Mouse (Mus musculus) cerebellum, postnatal 10 days (tissue): Measurements from ENCODE around the gene Zfp60.
"Not testable (repeated sequence)": the region's sequence is repeated elsewhere in the genome, so short reads cannot be mapped to it uniquely, and the experiment has no call there.

Experiments
- DNase-seq, 2 experiments: peaks; one replicate each; pipeline ENCODE4 v3.0.0; 2021; ENCODE audit warnings: mixed read lengths in 2 of 2

The Zfp60 gene

GRCm38 (mm10) chr7:27731281-27731883, at the start of gene Zfp60:
Zfp60 (plus strand) TSS chr7:27731389.
- DNase-seq, result peak; percentile 93

DNA sequence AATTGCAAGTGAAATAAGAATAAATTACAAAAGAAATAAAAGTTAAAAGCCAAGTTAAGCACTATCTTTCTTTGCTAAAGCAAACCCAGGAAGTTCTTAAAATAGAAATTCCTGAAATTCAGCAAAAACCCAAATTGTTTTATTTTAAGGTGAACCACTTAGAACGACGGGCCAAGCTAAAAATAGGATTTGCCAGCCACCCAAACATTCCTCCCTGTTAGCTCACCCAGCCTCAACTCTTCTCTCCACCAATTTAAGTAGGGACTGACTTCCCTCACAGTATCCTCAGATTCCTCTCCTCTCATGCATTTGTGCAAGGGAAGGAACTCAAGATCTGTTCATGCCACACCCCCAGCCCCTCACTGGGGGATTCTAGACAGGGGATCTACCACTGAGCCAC, 48.0 kb upstream of the Zfp60 start:
- DNase-seq, result no peak

DNA sequence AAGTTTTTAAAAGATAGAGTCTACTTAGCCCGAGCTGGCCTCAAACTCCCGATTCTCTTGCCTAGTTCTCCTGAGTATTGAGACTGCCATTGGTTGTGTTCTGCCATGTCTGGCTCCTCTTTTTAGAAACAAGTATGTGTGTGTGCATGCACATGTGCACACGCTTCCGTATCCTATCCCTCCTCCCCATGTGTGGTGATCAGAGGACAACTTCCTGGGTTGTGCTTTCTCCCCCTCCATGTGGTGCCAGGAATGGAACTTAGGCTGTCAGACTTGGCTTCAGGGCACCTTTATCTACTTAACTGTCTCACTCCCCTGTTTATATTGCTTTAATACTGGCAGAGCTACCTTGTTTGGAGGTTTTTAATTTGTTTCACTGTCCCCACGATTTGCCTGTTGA, 46.0 kb upstream of the Zfp60 start:
- no peak for DNase-seq

DNA sequence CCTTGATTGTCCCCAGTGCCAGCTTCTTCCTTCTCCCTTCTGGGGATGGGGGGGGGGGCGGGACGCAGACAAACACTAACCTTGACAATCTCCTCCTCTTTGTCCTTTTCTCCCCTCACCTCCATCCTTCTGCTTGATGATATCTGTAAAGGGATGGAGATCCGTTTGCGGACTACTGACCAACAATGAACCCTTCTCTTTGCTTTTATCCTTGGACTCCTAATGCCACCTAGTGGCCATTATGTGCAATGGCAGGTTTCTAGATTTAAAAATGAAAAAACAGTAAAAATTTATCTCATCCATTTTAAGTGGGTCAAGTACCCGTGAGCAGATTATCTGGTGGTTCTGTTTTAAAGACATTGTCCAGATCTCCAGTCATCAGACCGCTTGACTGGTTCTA, 45.5 kb upstream of the Zfp60 start:
- peak in 1 of 2 experiments; percentile 55 for DNase-seq

DNA sequence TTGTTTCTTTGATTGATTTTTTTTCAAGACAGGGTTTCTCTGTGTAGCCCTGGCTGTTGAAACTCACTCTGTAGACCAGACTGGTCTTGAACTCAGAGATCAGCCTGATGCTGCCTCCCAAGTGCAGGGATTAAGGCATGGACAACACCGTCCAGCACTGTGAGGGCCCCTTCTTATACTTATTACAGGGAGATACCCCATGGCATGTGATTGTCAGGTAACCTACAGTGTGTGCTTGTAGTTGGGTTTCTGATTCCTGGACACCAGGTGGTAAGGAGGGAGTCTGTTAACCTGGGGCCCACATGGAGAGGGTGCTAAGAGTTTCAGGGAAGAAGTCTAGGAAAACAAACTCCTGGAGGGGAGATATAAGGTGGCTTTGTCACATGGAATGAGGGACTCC, 44.1 kb upstream of the Zfp60 start:
- DNase-seq, result no peak

DNA sequence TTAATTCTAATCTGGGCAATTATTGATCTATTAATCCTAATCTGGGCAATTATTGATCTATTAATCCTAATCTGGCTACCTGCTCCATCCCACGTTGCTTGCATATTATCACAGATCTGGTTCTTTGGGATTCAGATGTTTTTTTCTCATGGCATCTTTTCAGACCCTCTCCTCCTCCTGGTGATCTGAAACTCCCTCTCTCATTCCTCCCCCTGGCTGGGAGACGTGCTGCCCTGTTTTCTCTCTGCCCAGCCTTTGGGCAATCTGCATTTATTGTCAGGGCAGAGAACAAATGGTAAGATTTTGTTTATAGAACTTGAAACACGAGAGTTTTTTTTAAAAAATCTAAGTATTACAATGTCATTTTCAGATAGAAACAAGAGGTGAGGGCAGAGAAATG, 43.4 kb upstream of the Zfp60 start:
- DNase-seq, result no peak

DNA sequence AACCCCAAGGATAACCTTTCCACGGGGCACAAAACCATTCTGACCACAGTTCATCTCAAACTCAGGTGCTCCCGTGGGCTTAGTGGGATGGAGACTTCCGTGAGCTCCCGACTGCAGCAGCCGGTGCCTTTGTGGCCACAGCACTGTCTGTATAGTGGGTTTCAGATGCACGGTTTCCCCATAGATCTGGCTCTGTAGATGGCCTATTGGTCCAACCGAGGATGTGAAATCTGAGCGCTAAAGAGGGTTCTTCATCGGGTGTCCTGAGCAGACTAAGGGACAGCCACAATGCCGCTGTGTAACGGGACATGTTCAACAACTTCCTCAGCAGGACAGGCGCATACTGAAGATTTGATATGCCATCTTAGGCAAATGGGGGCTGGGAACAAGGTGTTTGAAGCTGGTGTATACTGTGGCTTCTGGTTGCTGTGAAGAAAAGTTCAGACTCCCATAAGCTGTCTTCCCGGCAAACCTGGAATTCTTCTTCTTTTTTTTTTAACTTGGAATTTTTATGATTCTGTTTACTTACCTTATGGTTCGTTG, 42.9 kb upstream of the Zfp60 start:
- DNase-seq, result no peak

DNA sequence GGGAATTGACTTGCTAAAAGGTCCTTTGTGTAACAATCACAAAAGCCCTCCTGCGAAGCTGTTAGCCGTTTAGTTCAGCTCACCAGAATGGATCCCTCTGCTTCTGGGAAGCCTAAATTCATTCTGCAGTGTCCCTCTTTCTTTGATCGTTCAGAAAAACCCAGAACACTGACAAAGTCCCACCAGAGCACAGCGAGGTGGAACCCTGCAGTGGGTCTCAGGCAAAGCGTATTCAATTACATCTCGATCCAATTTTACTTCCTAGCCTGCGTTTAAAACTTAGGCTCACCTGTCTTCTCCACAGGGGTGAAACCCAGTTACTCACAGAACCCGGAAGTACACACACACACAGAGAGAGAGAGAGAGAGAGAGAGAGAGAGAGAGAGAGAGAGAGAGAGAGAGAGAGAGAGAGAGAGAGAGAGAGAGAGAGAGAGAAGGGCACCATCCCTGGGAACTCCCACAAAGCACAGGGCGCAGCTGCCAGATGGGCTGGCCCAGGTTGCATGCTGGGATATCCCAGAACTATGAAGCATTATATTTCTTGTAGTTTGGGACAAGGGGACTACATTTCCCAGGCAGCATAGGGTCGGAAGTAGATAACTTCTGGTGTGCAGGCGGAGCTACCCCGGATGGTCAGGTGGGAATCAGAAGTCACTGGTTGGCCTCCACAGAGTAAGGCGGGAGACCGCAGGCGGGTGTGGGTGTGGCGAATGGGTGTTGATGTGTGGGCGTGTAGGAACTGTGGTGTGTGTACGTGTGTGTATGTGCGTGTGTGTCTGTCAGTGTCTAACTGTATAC, 42.2 kb upstream of the Zfp60 start, which contains the start of gene Zfp607b:
TSS of gene Zfp607b (plus strand) at position 526 of the 798 bp plus-strand sequence.
- DNase-seq, result peak; percentile 89 to 92

GRCm38 (mm10) chr7:27691076-27691475, 40.1 kb upstream of the Zfp60 start:
- DNase-seq, result peak; percentile 67

- DNase-seq, result no peak
Observed at GRCm38 (mm10) chr7:27696711-27697110, 34.5 kb upstream of the Zfp60 start.

DNA sequence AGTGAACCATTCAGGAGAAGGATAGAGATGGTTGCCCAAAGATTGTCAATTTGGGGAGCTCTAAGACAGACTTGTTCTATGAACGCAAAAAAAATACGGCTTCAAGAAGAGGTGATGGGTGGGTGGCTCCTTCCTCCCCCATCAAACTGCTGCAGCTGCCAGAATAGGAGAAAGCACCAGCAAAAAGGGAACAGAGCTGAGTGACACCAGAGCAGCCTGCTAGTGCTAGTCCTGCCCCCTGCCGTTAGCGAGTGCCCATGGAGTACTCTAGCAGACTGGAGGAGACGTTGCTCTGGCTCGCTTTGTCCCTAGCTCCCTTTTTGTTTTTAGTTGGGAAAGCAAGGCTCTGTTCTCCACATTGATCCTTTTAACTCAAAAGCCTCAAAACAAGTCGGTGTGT, 20.8 kb upstream of the Zfp60 start:
- no peak for DNase-seq

GRCm38 (mm10) chr7:27721951-27722350, 9.2 kb upstream of the Zfp60 start:
- no peak for DNase-seq

- peak; percentile 75 to 79 for DNase-seq
Observed at GRCm38 (mm10) chr7:27725566-27726538, 5.3 kb upstream of the Zfp60 start.

DNA sequence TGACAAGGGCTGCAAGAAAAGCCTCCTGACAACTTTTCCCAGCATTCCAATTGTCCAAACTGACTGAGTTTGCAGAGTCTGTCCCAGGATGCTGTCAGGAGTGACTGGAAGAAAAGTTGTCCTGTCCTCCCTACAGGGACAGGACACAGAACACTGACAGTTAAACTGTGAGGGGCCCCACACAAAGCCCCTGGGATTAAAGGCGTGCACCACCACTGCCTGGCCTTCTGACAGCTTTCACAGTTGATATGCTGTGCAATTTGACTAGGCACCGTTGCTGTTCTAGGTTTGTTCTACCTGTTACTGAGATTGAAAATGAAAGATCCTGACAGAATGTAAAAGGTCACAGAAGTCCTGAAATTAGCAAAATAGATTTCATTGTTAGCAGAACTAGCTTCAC, 3.7 kb upstream of the Zfp60 start:
- DNase-seq, result no peak

GRCm38 (mm10) chr7:27731946-27732345, 757 bp downstream of the Zfp60 start:
- peak; percentile 17 to 49 for DNase-seq

- no peak for DNase-seq
Observed at GRCm38 (mm10) chr7:27732508-27732907, 1.3 kb downstream of the Zfp60 start.

DNA sequence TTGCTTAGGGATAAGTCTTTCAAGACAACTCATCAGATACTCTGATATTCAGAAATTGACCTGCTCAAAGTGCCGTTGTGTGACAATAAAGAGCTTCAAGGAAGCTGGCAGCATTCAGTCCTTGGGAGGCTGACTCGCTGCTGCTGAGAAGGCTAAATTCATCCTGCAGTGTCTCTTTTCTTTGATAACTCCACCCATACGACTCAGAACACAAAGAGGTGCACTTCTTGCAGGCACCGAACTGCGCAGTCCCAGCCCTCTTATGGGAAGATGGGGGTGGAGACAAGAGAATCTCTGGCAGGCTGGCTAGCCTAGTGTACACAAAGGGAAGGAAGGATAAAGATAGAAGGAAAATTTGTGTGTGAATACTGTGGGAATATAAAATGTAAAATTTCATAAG, 4.3 kb downstream of the Zfp60 start:
- DNase-seq, result no peak

DNA sequence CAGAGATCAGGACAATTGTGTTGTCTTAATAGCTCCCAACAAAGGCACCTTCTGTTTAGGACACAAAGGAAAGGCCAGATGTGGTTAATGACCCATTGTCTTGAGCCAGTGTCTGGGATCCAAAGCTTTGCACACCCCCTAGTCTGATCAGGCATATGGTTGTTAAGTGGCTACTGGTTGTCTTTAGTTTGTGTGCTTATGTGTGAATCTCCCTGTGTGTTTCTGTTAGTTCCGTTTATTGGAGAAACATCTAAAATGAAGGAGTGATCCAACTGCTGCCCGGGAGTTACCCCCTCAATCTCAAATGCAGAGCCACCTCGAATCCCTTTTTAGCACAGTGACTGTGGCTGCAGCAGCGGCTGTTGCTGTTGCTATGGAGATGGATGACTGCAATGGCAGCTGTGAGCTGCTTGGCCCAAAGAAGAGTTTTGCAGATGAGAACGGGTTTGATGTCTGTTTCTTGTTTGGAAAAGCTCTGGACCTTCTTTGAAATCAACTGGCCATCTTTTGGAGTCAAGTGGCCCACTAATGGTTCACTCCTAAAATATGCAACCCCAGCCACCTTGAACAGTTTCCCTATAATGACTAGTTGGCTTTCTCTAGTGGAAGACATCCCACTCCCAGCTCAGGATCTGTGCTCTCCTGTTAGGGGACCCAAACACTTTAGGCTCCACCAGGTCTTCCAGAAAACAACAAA, 25.3 kb downstream of the Zfp60 start:
- no peak for DNase-seq

DNA sequence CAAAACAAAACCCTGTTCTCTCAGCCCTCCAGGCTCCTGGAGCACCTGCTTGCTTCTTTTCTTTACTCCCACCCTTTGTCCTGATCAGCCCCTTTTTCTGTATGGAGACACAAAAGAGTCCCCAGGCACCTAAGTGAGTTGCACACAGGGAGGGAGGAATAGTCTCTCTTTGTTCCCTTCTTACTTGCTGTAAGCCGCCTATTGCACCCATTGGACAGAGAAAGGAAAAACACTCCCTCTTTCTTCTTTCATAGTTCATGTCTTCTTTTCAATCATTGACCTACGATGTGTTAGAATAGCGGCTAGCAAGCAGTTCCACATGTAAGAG, 25.8 kb downstream of the Zfp60 start:
- no peak for DNase-seq

DNA sequence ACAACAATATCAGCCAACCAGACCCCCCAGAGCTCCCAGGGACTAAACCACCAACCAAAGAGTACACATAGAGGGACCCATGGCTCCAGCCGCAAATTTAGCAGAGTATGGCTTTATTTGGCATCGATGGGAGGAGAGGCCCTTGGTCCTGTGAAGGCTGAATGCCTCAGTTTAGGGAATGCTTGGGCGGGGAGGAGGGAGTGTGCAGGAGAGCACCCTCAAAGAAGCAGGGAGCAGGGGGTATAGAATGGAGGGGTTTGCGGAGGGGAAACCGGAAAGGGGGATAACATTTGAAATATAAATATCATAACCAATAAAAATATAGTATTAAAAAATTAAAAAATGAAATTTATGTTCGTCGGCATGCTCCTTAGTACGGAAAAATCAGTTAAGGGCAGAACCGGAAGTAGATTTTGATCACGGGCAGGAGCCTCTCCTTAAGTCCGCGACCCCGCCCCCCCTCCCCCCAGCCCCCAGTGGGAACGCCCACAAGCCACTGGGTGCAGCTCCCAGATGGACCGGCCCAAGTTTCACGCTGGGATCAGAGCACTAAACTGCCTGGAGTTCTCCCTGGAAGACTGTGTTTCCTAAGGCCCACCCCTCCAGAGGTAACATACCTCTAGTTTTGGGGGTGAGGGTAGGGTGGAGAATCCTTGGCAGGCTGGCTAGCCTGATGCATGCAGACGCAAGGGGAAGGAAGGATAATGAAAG, 34.1 kb downstream of the Zfp60 start:
- peak in 1 of 2 experiments; percentile 8 for DNase-seq

GRCm38 (mm10) chr7:27789306-27789705, 58.1 kb downstream of the Zfp60 start:
- DNase-seq, result no peak

GRCm38 (mm10) chr7:27793865-27794264, 62.7 kb downstream of the Zfp60 start:
- DNase-seq, result not testable (repeated sequence)
